Mouse (Mus musculus): ENCODE results near the gene Defb19.

- TF ChIP-seq POLR2A (IDR thresholded peaks at IDR 0.05; ENCODE audit: low read depth, low read length) = no peak
- no peak for TF ChIP-seq CTCF (IDR thresholded peaks at IDR 0.05; ENCODE audit: extremely low read depth, insufficient read length, insufficient replicate concordance, low read depth, low read length)
Measured at GRCm38 (mm10) chr2:152580107-152580506, at the start of gene Defb19.

Data from small intestine, adult 2 months (tissue).